Mouse (Mus musculus) R1 (cell line): ENCODE data around the gene Bcl7a.

Experiments
- DNase-seq: peaks from one replicate; pipeline ENCODE4 v3.0.0-alpha.2; 2018; ENCODE audit warnings: low read depth, low spot score

Bcl7a gene

DNA sequence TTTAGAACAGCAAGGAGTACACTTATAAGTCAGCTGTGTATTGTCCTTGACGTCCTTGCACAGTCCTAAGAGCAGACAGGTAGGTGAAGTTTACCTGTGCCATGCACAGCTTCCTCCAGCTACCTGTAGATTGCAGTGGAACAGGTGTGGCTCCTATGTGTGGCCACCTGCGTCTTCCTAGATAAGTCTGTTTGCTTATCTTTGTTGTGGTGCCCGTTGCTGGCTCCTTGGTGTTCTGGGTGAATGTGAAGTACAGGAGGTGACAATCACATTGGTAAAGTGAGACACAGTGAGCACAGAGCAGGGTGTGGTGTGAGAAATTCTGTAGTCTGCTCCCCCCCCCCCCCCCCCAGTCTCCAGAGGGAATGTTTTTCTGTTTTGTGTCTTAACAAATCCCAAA is 72.5 kb downstream of the Bcl7a start:
- no peak for DNase-seq

DNA sequence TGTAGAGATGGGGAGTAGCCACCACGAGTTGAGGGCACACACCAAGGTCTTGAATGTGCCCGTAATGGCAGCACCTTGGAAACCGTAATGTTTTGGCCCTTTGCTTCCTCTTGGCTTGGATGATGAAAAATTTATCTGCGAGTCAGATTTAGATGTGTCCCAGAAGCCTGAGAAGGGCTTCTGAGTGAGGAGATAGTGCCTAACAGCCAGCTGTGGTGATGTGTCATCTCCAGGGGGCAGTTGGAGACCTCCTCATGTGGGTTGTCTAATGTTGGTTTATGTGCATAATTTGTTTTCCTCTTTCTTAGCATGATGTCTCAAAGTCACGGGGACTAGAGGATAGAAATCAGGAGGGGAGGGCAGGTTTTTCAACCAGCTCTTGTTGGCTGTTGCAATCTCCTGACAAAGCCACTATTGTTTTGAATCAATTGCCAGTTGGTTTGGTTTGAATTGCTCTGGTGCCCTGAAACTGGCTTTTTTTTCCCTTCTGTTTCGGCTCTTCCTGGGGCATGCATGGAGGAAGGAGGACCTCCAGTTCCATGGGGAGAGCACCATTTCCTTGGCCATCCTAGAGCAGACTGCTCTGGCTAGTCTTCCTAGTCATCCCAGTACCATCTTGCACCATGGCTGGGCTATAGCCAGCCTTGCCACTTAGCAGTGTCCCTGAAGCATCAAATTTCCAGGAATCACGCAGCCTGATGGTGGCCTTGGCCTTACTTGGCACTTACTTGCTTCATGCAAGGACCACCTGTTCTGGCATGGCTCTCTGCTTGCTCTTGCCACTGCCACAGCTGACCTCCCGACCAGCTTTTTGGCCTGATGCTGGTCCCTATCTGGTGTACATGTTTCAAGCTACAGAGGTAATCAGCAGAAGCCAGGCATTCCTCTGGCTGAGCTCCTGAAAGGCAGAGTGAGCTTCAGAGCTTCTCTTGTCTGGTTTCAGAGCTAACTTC is 73.2 kb downstream of the Bcl7a start:
- DNase-seq: no peak

DNA sequence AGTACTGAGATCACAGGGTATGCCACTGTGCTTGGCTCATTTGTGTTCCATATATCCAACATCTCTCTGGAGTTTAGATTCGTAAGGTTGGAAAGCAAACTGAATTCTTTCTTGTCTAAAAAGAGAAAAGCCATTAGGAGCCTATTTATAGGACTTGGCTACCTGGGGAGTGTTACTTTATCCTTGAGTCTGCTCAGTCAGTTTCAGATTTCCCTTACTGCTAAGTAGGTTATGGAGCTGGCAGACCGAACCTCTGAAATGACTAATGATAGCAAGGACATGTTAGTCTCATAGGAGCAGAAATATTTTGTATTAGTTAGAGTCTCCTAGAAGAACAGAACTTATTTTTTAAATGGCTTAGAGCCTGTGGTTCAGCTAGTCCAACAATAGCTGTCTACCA is 80.3 kb downstream of the Bcl7a start:
- DNase-seq: no peak
